Mouse (Mus musculus): ENCODE data around the gene Plek2.

GRCm38 (mm10) chr12:78939393-78940037, 32.8 kb upstream of the Plek2 start:
- TF ChIP-seq CTCF (IDR thresholded peaks at IDR 0.05; ENCODE audit: control insufficient read depth, insufficient read depth, low read length) (no peak), POLR2A (IDR thresholded peaks at IDR 0.05; ENCODE audit: borderline replicate concordance, control insufficient read depth, low read depth, low read length) (no peak)

All from bone marrow, adult 2 months (tissue).